Mouse (Mus musculus): ENCODE results near the gene Megf9.

DNA sequence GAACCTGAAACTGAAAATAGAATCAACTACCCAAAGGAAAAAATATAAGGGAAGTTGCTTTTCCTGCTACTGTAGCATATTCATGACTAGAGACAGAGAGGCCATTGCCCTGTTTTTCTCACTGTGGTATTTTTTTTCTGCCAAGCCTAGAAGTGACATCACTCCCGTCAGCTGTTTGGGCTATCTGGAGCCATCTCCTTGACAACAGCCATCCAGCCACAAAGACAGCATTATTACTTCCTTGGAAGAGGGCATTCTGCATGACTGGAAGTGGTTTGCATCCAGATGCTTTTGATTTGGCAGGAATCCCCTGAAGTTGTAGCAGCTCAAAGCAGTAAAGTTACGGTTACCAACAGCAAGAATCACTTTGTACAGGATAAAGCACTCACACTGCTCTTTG, 122.7 kb downstream of the Megf9 start:
- TF ChIP-seq CTCF (IDR thresholded peaks at IDR 0.05; ENCODE audit: low read depth, low read length) (no peak), POLR2A (IDR thresholded peaks at IDR 0.05; ENCODE audit: extremely low read depth, insufficient read depth, low read length) (no peak)
